Mouse (Mus musculus): ENCODE data around the gene Myoz1. TPM values are rescaled to one million over a fixed set of nuclear protein-coding genes. Genes with fewer than 3 reads are reported as not detected.

Gene Myoz1
- total and polyA plus RNA-seq, 3 experiments = 0.15 TPM; not detected in 1

DNA sequence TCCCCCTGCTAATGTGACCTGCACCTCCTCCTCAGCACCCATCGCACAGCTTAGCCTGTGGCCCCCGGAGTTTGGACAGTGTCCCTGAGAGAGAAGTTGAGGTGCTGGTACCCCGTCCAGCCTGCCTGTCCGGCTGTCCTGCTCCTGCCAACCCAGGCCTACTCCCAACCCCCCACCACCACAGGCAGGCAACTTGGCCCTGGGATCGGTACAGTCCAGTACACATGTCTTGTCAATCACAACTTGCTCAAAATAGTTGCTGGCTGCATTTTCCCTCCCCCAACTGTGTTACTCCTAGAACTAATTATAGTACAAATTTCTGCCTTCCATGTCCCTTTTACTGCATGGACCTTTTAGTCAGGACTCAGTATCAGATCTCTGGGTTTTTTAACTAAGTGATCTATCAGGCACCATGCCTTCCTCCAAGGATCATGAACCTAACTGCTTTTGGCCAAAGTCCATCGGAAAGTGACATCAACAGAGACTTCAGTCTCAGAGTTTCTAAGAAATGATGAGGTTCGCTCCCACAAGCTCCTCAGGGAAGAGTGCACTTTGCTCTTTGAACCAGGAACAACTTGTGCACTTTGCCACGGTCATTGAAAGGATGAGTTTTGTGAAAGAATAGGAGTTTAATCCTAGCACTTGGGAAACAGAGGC lies 11.9 kb upstream of the Myoz1 start, which contains the start of gene Synpo2l:
Gene Synpo2l, minus strand, starts transcription at position 201 of the 657 bp plus-strand sequence.
- H3K27me3 ChIP-seq (ENCODE audit: control insufficient read depth in 1 of 2, insufficient read depth in 2 of 2, low read length in 2 of 2) = peaks cover 0 to 13% of the 10 kb centered on the region in 2 experiments; a peak in 1 of 4 replicates
- H3K79me2 ChIP-seq (ENCODE audit: control insufficient read depth, insufficient read depth, low read length, poor library complexity) = no peaks in the 10 kb centered on the region; the same call in 1 of the 2 replicates
- no peaks in the 10 kb centered on the region for H3K9me3 ChIP-seq (replicated peaks; ENCODE audit: insufficient read depth, low read length)
- no peak within 1 kb of the TSS for H3K27ac ChIP-seq (ENCODE audit: control insufficient read depth, low read depth, low read length)
- DNase-seq (ENCODE audit: low read depth, low spot score) = no peak
- H3K4me1 ChIP-seq (ENCODE audit: control insufficient read depth in 1 of 2, insufficient read depth in 2 of 2, low read length in 2 of 2) = peaks cover 1 to 2% of the 10 kb centered on the region in 2 experiments; a peak in 2 of 4 replicates
- TF ChIP-seq UBTF (IDR thresholded peaks at IDR 0.05; ENCODE audit: borderline replicate concordance, insufficient read depth, low read depth, low read length) (no peak), USF2 (IDR thresholded peaks at IDR 0.05; ENCODE audit: borderline replicate concordance in 1 of 2, insufficient read depth in 1 of 2, low read depth in 1 of 2, low read length in 2 of 2) (no peak), CHD1 (IDR thresholded peaks at IDR 0.05; ENCODE audit: low read depth, low read length) (no peak), JUND (IDR thresholded peaks at IDR 0.05; ENCODE audit: low read depth, low read length) (no peak), ZNF384 (IDR thresholded peaks at IDR 0.05; ENCODE audit: low read depth, low read length) (no peak), GATA1 (IDR thresholded peaks at IDR 0.05; ENCODE audit: low read depth, low read length) (no peak), MAZ (IDR thresholded peaks at IDR 0.05; ENCODE audit: low read depth, low read length) (no peak), CHD2 (IDR thresholded peaks at IDR 0.05; ENCODE audit: low read length) (no peak), RAD21 (IDR thresholded peaks at IDR 0.05; ENCODE audit: low read depth, low read length) (no peak), MYB (IDR thresholded peaks at IDR 0.05; ENCODE audit: low read depth, low read length) (no peak), MEF2A (IDR thresholded peaks at IDR 0.05; ENCODE audit: extremely low read depth, insufficient replicate concordance, low read depth, low read length, poor library complexity, severe bottlenecking) (no peak), KAT2A (conservative IDR thresholded peaks at IDR 0.05; ENCODE audit: low read depth, low read length) (no peak), ZC3H11A (IDR thresholded peaks at IDR 0.05; ENCODE audit: low read depth, low read length) (no peak), POLR2AphosphoS2 (IDR thresholded peaks at IDR 0.05; ENCODE audit: low read length) (no peak), ZMIZ1 (IDR thresholded peaks at IDR 0.05; ENCODE audit: low read depth, low read length) (no peak)
- H3K4me3 ChIP-seq (ENCODE audit: control insufficient read depth in 1 of 2, insufficient read depth in 1 of 2, low read depth in 2 of 2, low read length in 2 of 2) = no peak within 1 kb of the TSS
- H3K36me3 ChIP-seq (ENCODE audit: control insufficient read depth in 1 of 2, insufficient read depth in 2 of 2, low read length in 2 of 2) = peaks cover 0 to 3% of the 10 kb centered on the region in 2 experiments; a peak in 2 of 4 replicates
- H3K9ac ChIP-seq (ENCODE audit: control insufficient read depth, low read depth, low read length, poor library complexity, severe bottlenecking) = no peak within 1 kb of the TSS

DNA sequence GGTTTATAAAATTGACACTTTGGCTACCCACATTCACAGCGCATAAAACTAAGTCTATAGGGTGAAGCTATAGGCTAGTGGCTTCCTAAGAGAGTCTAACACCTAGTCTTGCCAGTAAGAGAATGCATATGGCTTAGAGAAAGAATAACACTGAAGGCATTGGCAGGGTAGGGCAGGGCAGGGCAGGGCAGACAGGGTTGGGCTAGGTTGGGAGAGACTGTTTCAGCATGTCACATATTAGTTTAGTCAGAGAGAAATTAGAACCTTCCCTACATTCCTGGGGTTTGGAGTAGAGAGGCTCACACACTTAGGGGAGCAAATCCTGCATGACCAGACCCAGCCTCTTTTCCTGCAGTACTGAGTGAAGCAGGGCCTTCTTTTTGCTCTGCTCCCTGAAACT lies 11.1 kb upstream of the Myoz1 start:
- Histone ChIP-seq H3K9me3 (replicated peaks; ENCODE audit: insufficient read depth, low read length) (no peaks in the 10 kb centered on the region), H3K9ac (ENCODE audit: control insufficient read depth, low read depth, low read length, poor library complexity, severe bottlenecking) (no peak overlapping the region), H3K4me3 (ENCODE audit: control insufficient read depth in 1 of 2, insufficient read depth in 1 of 2, low read depth in 2 of 2, low read length in 2 of 2) (no peak overlapping the region), H3K79me2 (ENCODE audit: control insufficient read depth, insufficient read depth, low read length, poor library complexity) (no peaks in the 10 kb centered on the region), H3K4me1 (ENCODE audit: control insufficient read depth in 1 of 2, insufficient read depth in 2 of 2, low read length in 2 of 2) (no peaks in the 10 kb centered on the region), H3K36me3 (ENCODE audit: control insufficient read depth in 1 of 2, insufficient read depth in 2 of 2, low read length in 2 of 2) (no peaks in the 10 kb centered on the region), H3K27ac (ENCODE audit: control insufficient read depth, low read depth, low read length) (no peak overlapping the region), H3K27me3 (ENCODE audit: control insufficient read depth in 1 of 2, insufficient read depth in 2 of 2, low read length in 2 of 2) (peaks cover 0 to 14% of the 10 kb centered on the region in 2 experiments; a peak in 1 of 4 replicates)
- TF ChIP-seq SIN3A (IDR thresholded peaks at IDR 0.05; ENCODE audit: low read length) (no peak), CHD2 (IDR thresholded peaks at IDR 0.05; ENCODE audit: low read length) (no peak), RAD21 (IDR thresholded peaks at IDR 0.05; ENCODE audit: low read depth, low read length) (no peak), EP300 (IDR thresholded peaks at IDR 0.05; ENCODE audit: low read depth in 1 of 2, low read length in 2 of 2) (no peak), RCOR1 (IDR thresholded peaks at IDR 0.05; ENCODE audit: low read depth, low read length) (no peak), TBP (IDR thresholded peaks at IDR 0.05; ENCODE audit: low read depth, low read length) (no peak), POLR2AphosphoS5 (IDR thresholded peaks at IDR 0.05; ENCODE audit: borderline replicate concordance, low read depth, low read length) (no peak), UBTF (IDR thresholded peaks at IDR 0.05; ENCODE audit: borderline replicate concordance, insufficient read depth, low read depth, low read length) (no peak), MAFK (IDR thresholded peaks at IDR 0.05; ENCODE audit: borderline replicate concordance, low read depth, low read length) (no peak), TAL1 (IDR thresholded peaks at IDR 0.05; ENCODE audit: low read length) (no peak), JUND (IDR thresholded peaks at IDR 0.05; ENCODE audit: low read depth, low read length) (no peak), MAX (IDR thresholded peaks at IDR 0.05; ENCODE audit: low read length) (no peak), BHLHE40 (IDR thresholded peaks at IDR 0.05; ENCODE audit: borderline replicate concordance, low read depth, low read length) (no peak), E2F4 (IDR thresholded peaks at IDR 0.05; ENCODE audit: borderline replicate concordance, low read depth, low read length) (no peak), NELFE (IDR thresholded peaks at IDR 0.05; ENCODE audit: low read depth, low read length) (no peak)
- no peak for DNase-seq (ENCODE audit: low read depth, low spot score)
